Mouse (Mus musculus): Measurements from ENCODE around the gene Serpina6.

- TF ChIP-seq CTCF (IDR thresholded peaks at IDR 0.05; ENCODE audit: low read depth), result no peak
- TF ChIP-seq EP300 (optimal IDR thresholded peaks at IDR 0.05), result no peak
Observed at GRCm38 (mm10) chr12:103635846-103636245, 21.2 kb downstream of the Serpina6 start.

Data from stomach, postnatal 0 days (tissue).